Mouse (Mus musculus) liver, embryonic 15.5 days (tissue): Measurements from ENCODE around the gene Pole3. TPM values are rescaled to one million over a fixed set of nuclear protein-coding genes. Genes with fewer than 3 reads are reported as not detected.

Experiments
- ATAC-seq: fragments of 200-750 bp; cut with Nextera tagmentation; 2 replicates; pipeline ENCODE4 v1.8.0; 2017; ENCODE audit warnings: moderate number of reproducible peaks, mild to moderate bottlenecking, moderate library complexity; ENCODE audit not compliant: insufficient read depth
- H3K27ac ChIP-seq: fragments of 300-500 bp; sonication (generic); replicated peaks from 2 replicates; pipeline ENCODE4 v1.5.1; 2015; ENCODE audit warnings: mild to moderate bottlenecking, inconsistent platforms
- H3K27me3 ChIP-seq: fragments of 300-500 bp; sonication (generic); 2 replicates; pipeline ENCODE4 v1.6.1; 2015; ENCODE audit warnings: mild to moderate bottlenecking, inconsistent platforms
- H3K36me3 ChIP-seq: fragments of 300-500 bp; sonication (generic); replicated peaks from 2 replicates; pipeline ENCODE4 v1.6.1; 2015; ENCODE audit warnings: moderate library complexity, mild to moderate bottlenecking, inconsistent platforms
- H3K4me1 ChIP-seq: fragments of 300-500 bp; sonication (generic); replicated peaks from 2 replicates; pipeline ENCODE4 v1.6.1; 2015; ENCODE audit warnings: inconsistent platforms
- H3K4me2 ChIP-seq: fragments of 300-500 bp; sonication (generic); 2 replicates; pipeline ENCODE4 v1.6.1; 2015; ENCODE audit warnings: moderate library complexity, mild to moderate bottlenecking, inconsistent platforms
- H3K4me3 ChIP-seq: fragments of 300-500 bp; sonication (generic); replicated peaks from 2 replicates; pipeline ENCODE4 v1.5.1; 2015; ENCODE audit warnings: mild to moderate bottlenecking, inconsistent platforms
- H3K9ac ChIP-seq: fragments of 300-500 bp; sonication (generic); 2 replicates; pipeline ENCODE4 v1.6.1; 2015; ENCODE audit warnings: moderate library complexity, mild to moderate bottlenecking, inconsistent platforms
- H3K9me3 ChIP-seq: fragments of 300-500 bp; sonication (generic); replicated peaks from 2 replicates; pipeline ENCODE4 v1.6.1; 2016; ENCODE audit warnings: inconsistent platforms
- WGBS: fragments of 180-500 bp; shearing (Covaris S2); methylation state at CpG from one replicate; pipeline ENCODE4 v1.1.7; 2015; ENCODE audit warnings: mixed read lengths; ENCODE audit not compliant: insufficient replicate concordance; 5-methylcytosine and 5-hydroxymethylcytosine counted together
- polyA plus RNA-seq: library from polyadenylated mRNA; unstranded; fragments of >200 nt; fragmentation: Nextera tagmentation; extraction: Ambion mirVana; gene quantifications from 2 replicates; pipeline ENCODE4 v1.2.1, GENCODE M21; 2015

Pole3 gene
- polyA plus RNA-seq, 1 experiment from 2014 or later, result 51.3 TPM

GRCm38 (mm10) chr4:62518416-62519121, 6.3 kb downstream of the Pole3 start:
- ATAC-seq, result no peak
- WGBS, result 32% methylated on average over 13 of the region's 13 CpGs

GRCm38 (mm10) chr4:62517538-62518415, 7.1 kb downstream of the Pole3 start:
- Histone ChIP-seq H3K27me3 (no peaks in the 10 kb centered on the region), H3K4me2 (peak overlapping the region; percentile 90), H3K4me3 (peak overlapping the region; percentile 79), H3K9me3 (no peaks in the 10 kb centered on the region), H3K36me3 (peaks cover 40% of the 10 kb centered on the region), H3K4me1 (peaks cover 73% of the 10 kb centered on the region), H3K9ac (peak overlapping the region; percentile 91), H3K27ac (peak overlapping the region; percentile 99)
- WGBS, result 29% methylated on average over 10 of the region's 10 CpGs
- no peak for ATAC-seq

More at GRCm38 (mm10) chr4:62518416-62519121, 6.3 kb downstream of the Pole3 start:
- H3K9me3 ChIP-seq, result no peaks in the 10 kb centered on the region
- peak overlapping the region; percentile 90 for H3K4me2 ChIP-seq
- H3K4me3 ChIP-seq, result peak overlapping the region; percentile 79
- H3K4me1 ChIP-seq, result peaks cover 73% of the 10 kb centered on the region
- peak overlapping the region; percentile 99 for H3K27ac ChIP-seq
- H3K9ac ChIP-seq, result peak overlapping the region; percentile 91
- H3K27me3 ChIP-seq, result no peaks in the 10 kb centered on the region
- peaks cover 40% of the 10 kb centered on the region for H3K36me3 ChIP-seq

- peak; percentile 37 for ATAC-seq
- 13% methylated on average over 8 of the region's 8 CpGs for WGBS
These were observed 7.8 kb downstream of the Pole3 start for GRCm38 (mm10) chr4:62517046-62517445.

GRCm38 (mm10) chr4:62516579-62516978, 8.3 kb downstream of the Pole3 start:
- WGBS, result 3% methylated on average over 1 of the region's 1 CpGs
- Histone ChIP-seq H3K36me3 (peaks cover 40% of the 10 kb centered on the region), H3K27ac (peak overlapping the region; percentile 99), H3K27me3 (no peaks in the 10 kb centered on the region), H3K4me1 (peaks cover 77% of the 10 kb centered on the region), H3K4me3 (peak overlapping the region; percentile 79), H3K4me2 (peak overlapping the region; percentile 90), H3K9ac (peak overlapping the region; percentile 91), H3K9me3 (no peaks in the 10 kb centered on the region)
- peak; percentile 90 for ATAC-seq

More at GRCm38 (mm10) chr4:62517046-62517445, 7.8 kb downstream of the Pole3 start:
- H3K4me3 ChIP-seq, result peak overlapping the region; percentile 79
- no peaks in the 10 kb centered on the region for H3K27me3 ChIP-seq
- H3K4me2 ChIP-seq, result peak overlapping the region; percentile 90
- H3K27ac ChIP-seq, result peak overlapping the region; percentile 99
- H3K36me3 ChIP-seq, result peaks cover 40% of the 10 kb centered on the region
- H3K4me1 ChIP-seq, result peaks cover 77% of the 10 kb centered on the region
- H3K9ac ChIP-seq, result peak overlapping the region; percentile 91
- no peaks in the 10 kb centered on the region for H3K9me3 ChIP-seq

GRCm38 (mm10) chr4:62516079-62516478, 8.8 kb downstream of the Pole3 start:
- peak overlapping the region; percentile 79 for H3K4me3 ChIP-seq
- ATAC-seq, result peak; percentile 41
- 19% methylated on average over 2 of the region's 2 CpGs for WGBS
- no peaks in the 10 kb centered on the region for H3K9me3 ChIP-seq
- no peaks in the 10 kb centered on the region for H3K27me3 ChIP-seq
- peak overlapping the region; percentile 99 for H3K27ac ChIP-seq
- peaks cover 43% of the 10 kb centered on the region for H3K36me3 ChIP-seq
- peak overlapping the region; percentile 91 for H3K9ac ChIP-seq
- H3K4me1 ChIP-seq, result peaks cover 79% of the 10 kb centered on the region
- peak overlapping the region; percentile 90 for H3K4me2 ChIP-seq

GRCm38 (mm10) chr4:62515490-62515889, 9.4 kb downstream of the Pole3 start:
- peaks cover 49% of the 10 kb centered on the region for H3K36me3 ChIP-seq
- H3K4me3 ChIP-seq, result peak overlapping the region; percentile 79

GRCm38 (mm10) chr4:62514995-62515394, 9.9 kb downstream of the Pole3 start:
- no peak for ATAC-seq
- peak overlapping the region; percentile 90 for H3K4me2 ChIP-seq
- H3K9me3 ChIP-seq, result no peaks in the 10 kb centered on the region
- peak overlapping the region; percentile 91 for H3K9ac ChIP-seq
- H3K27ac ChIP-seq, result peak overlapping the region; percentile 99
- H3K4me3 ChIP-seq, result peak overlapping the region; percentile 79
- H3K27me3 ChIP-seq, result no peaks in the 10 kb centered on the region
- 48% methylated on average over 7 of the region's 7 CpGs for WGBS
- H3K4me1 ChIP-seq, result peaks cover 79% of the 10 kb centered on the region
- peaks cover 54% of the 10 kb centered on the region for H3K36me3 ChIP-seq

More at GRCm38 (mm10) chr4:62515490-62515889, 9.4 kb downstream of the Pole3 start:
- no peaks in the 10 kb centered on the region for H3K27me3 ChIP-seq
- peak overlapping the region; percentile 91 for H3K9ac ChIP-seq
- peak overlapping the region; percentile 99 for H3K27ac ChIP-seq
- H3K9me3 ChIP-seq, result no peaks in the 10 kb centered on the region
- WGBS, result 8% methylated on average over 3 of the region's 3 CpGs
- ATAC-seq, result peak; percentile 9; the same call in 1 of the 2 replicates
- peak overlapping the region; percentile 90 for H3K4me2 ChIP-seq
- peaks cover 79% of the 10 kb centered on the region for H3K4me1 ChIP-seq

- WGBS, result 58% methylated on average over 11 of the region's 11 CpGs
- Histone ChIP-seq H3K27me3 (no peaks in the 10 kb centered on the region), H3K4me1 (peaks cover 87% of the 10 kb centered on the region), H3K9me3 (no peaks in the 10 kb centered on the region), H3K27ac (peak overlapping the region; percentile 65), H3K4me3 (peak overlapping the region; percentile 79), H3K36me3 (peaks cover 64% of the 10 kb centered on the region), H3K4me2 (peak overlapping the region; percentile 90), H3K9ac (peak overlapping the region; percentile 44; the same call in 1 of the 2 replicates)
- no peak for ATAC-seq
These were observed 10.8 kb downstream of the Pole3 start for GRCm38 (mm10) chr4:62513998-62514506.

GRCm38 (mm10) chr4:62509946-62510345, 14.9 kb downstream of the Pole3 start:
- Histone ChIP-seq H3K4me1 (peaks cover 90% of the 10 kb centered on the region), H3K4me3 (no peak overlapping the region), H3K27ac (peak overlapping the region; percentile 65), H3K36me3 (peaks cover 79% of the 10 kb centered on the region), H3K27me3 (no peaks in the 10 kb centered on the region), H3K9ac (no peak overlapping the region), H3K9me3 (no peaks in the 10 kb centered on the region), H3K4me2 (no peak overlapping the region; the same call in 1 of the 2 replicates)
- ATAC-seq, result no peak
- 91% methylated on average over 11 of the region's 11 CpGs for WGBS

GRCm38 (mm10) chr4:62508839-62509238, 16.0 kb downstream of the Pole3 start:
- no peaks in the 10 kb centered on the region for H3K27me3 ChIP-seq
- no peaks in the 10 kb centered on the region for H3K9me3 ChIP-seq
- H3K9ac ChIP-seq, result 0 out of 2 replicates have a peak overlapping the region, but pooled peaks have one; percentile 8
- no peak overlapping the region for H3K4me3 ChIP-seq
- H3K27ac ChIP-seq, result peak overlapping the region; percentile 65; the same call in 1 of the 2 replicates
- H3K36me3 ChIP-seq, result peaks cover 70% of the 10 kb centered on the region
- ATAC-seq, result no peak
- no peak overlapping the region for H3K4me2 ChIP-seq
- WGBS, result 94% methylated on average over 5 of the region's 5 CpGs
- peaks cover 84% of the 10 kb centered on the region for H3K4me1 ChIP-seq
